Mouse (Mus musculus): ENCODE measurements around the gene Pold4. TPM values are rescaled to one million over a fixed set of nuclear protein-coding genes. Genes with fewer than 3 reads are reported as not detected.

Pold4 gene
- polyA plus RNA-seq, 1 experiment from 2014 or later: 47.8 TPM

GRCm38 (mm10) chr19:4215451-4215840, 16.3 kb upstream of the Pold4 start:
- H3K4me3 ChIP-seq (ENCODE audit: inconsistent target): no peak overlapping the region

GRCm38 (mm10) chr19:4216041-4216685, 15.5 kb upstream of the Pold4 start:
- no peaks in the 10 kb centered on the region for H3K79me2 ChIP-seq (ENCODE audit: inconsistent target)
- H3K36me3 ChIP-seq (ENCODE audit: inconsistent target): no peaks in the 10 kb centered on the region
- 32% methylated on average over 14 of the region's 14 CpGs for WGBS (ENCODE audit: missing documents)
- no peak overlapping the region for H3K27ac ChIP-seq
- no peak overlapping the region for H3K4me3 ChIP-seq (ENCODE audit: inconsistent target)

More at GRCm38 (mm10) chr19:4215451-4215840, 16.3 kb upstream of the Pold4 start:
- WGBS (ENCODE audit: missing documents): 6% methylated on average over 17 of the region's 21 CpGs
- Histone ChIP-seq H3K79me2 (ENCODE audit: inconsistent target) (no peaks in the 10 kb centered on the region), H3K36me3 (ENCODE audit: inconsistent target) (no peaks in the 10 kb centered on the region), H3K27ac (no peak overlapping the region)

- 68% methylated on average over 5 of the region's 5 CpGs for WGBS (ENCODE audit: missing documents)
- H3K79me2 ChIP-seq (ENCODE audit: inconsistent target): no peaks in the 10 kb centered on the region
Measured at GRCm38 (mm10) chr19:4217140-4217539, 14.6 kb upstream of the Pold4 start.

GRCm38 (mm10) chr19:4217855-4218254, 13.8 kb upstream of the Pold4 start:
- WGBS (ENCODE audit: missing documents): 93% methylated on average over 3 of the region's 3 CpGs
- no peak overlapping the region for H3K4me3 ChIP-seq (ENCODE audit: inconsistent target)
- no peak overlapping the region for H3K27ac ChIP-seq
- no peaks in the 10 kb centered on the region for H3K36me3 ChIP-seq (ENCODE audit: inconsistent target)
- no peaks in the 10 kb centered on the region for H3K79me2 ChIP-seq (ENCODE audit: inconsistent target)

More at GRCm38 (mm10) chr19:4217140-4217539, 14.6 kb upstream of the Pold4 start:
- Histone ChIP-seq H3K27ac (no peak overlapping the region), H3K4me3 (ENCODE audit: inconsistent target) (no peak overlapping the region), H3K36me3 (ENCODE audit: inconsistent target) (no peaks in the 10 kb centered on the region)

GRCm38 (mm10) chr19:4218293-4218692, 13.4 kb upstream of the Pold4 start:
- no peak overlapping the region for H3K27ac ChIP-seq
- 60% methylated on average over 11 of the region's 11 CpGs for WGBS (ENCODE audit: missing documents)
- no peaks in the 10 kb centered on the region for H3K36me3 ChIP-seq (ENCODE audit: inconsistent target)

GRCm38 (mm10) chr19:4218784-4219183, 12.9 kb upstream of the Pold4 start:
- 71% methylated on average over 1 of the region's 1 CpGs for WGBS (ENCODE audit: missing documents)
- Histone ChIP-seq H3K4me3 (ENCODE audit: inconsistent target) (no peak overlapping the region), H3K79me2 (ENCODE audit: inconsistent target) (no peaks in the 10 kb centered on the region), H3K36me3 (ENCODE audit: inconsistent target) (no peaks in the 10 kb centered on the region), H3K27ac (no peak overlapping the region)

More at GRCm38 (mm10) chr19:4218293-4218692, 13.4 kb upstream of the Pold4 start:
- Histone ChIP-seq H3K4me3 (ENCODE audit: inconsistent target) (no peak overlapping the region), H3K79me2 (ENCODE audit: inconsistent target) (no peaks in the 10 kb centered on the region)

GRCm38 (mm10) chr19:4219943-4220342, 11.8 kb upstream of the Pold4 start:
- Histone ChIP-seq H3K79me2 (ENCODE audit: inconsistent target) (no peaks in the 10 kb centered on the region), H3K27ac (no peak overlapping the region), H3K4me3 (ENCODE audit: inconsistent target) (no peak overlapping the region), H3K36me3 (ENCODE audit: inconsistent target) (no peaks in the 10 kb centered on the region)
- WGBS (ENCODE audit: missing documents): 90% methylated on average over 5 of the region's 6 CpGs

- Histone ChIP-seq H3K4me3 (ENCODE audit: inconsistent target) (no peak overlapping the region), H3K27ac (no peak overlapping the region)
- 70% methylated on average over 4 of the region's 4 CpGs for WGBS (ENCODE audit: missing documents)
Measured at GRCm38 (mm10) chr19:4220416-4220815, 11.3 kb upstream of the Pold4 start.

GRCm38 (mm10) chr19:4220957-4221743, 10.5 kb upstream of the Pold4 start:
- 32% methylated on average over 14 of the region's 14 CpGs for WGBS (ENCODE audit: missing documents)
- no peaks in the 10 kb centered on the region for H3K79me2 ChIP-seq (ENCODE audit: inconsistent target)
- H3K36me3 ChIP-seq (ENCODE audit: inconsistent target): no peaks in the 10 kb centered on the region
- H3K27ac ChIP-seq: no peak overlapping the region
- no peak overlapping the region for H3K4me3 ChIP-seq (ENCODE audit: inconsistent target)

More at GRCm38 (mm10) chr19:4220416-4220815, 11.3 kb upstream of the Pold4 start:
- Histone ChIP-seq H3K36me3 (ENCODE audit: inconsistent target) (no peaks in the 10 kb centered on the region), H3K79me2 (ENCODE audit: inconsistent target) (no peaks in the 10 kb centered on the region)

- H3K4me3 ChIP-seq (ENCODE audit: inconsistent target): no peak overlapping the region
- no peaks in the 10 kb centered on the region for H3K79me2 ChIP-seq (ENCODE audit: inconsistent target)
- no peak overlapping the region for H3K27ac ChIP-seq
- H3K36me3 ChIP-seq (ENCODE audit: inconsistent target): no peaks in the 10 kb centered on the region
- WGBS (ENCODE audit: missing documents): 36% methylated on average over 11 of the region's 11 CpGs
Measured at GRCm38 (mm10) chr19:4222165-4222564, 9.5 kb upstream of the Pold4 start.

GRCm38 (mm10) chr19:4226779-4227178, 4.9 kb upstream of the Pold4 start:
- Histone ChIP-seq H3K36me3 (ENCODE audit: inconsistent target) (no peaks in the 10 kb centered on the region), H3K27ac (no peak overlapping the region)
- WGBS (ENCODE audit: missing documents): 63% methylated on average over 7 of the region's 7 CpGs

GRCm38 (mm10) chr19:4227446-4227845, 4.3 kb upstream of the Pold4 start:
- Histone ChIP-seq H3K4me3 (ENCODE audit: inconsistent target) (no peak overlapping the region), H3K79me2 (ENCODE audit: inconsistent target) (no peaks in the 10 kb centered on the region), H3K27ac (no peak overlapping the region), H3K36me3 (ENCODE audit: inconsistent target) (no peaks in the 10 kb centered on the region)
- WGBS (ENCODE audit: missing documents): 65% methylated on average over 5 of the region's 5 CpGs

More at GRCm38 (mm10) chr19:4226779-4227178, 4.9 kb upstream of the Pold4 start:
- no peak overlapping the region for H3K4me3 ChIP-seq (ENCODE audit: inconsistent target)
- H3K79me2 ChIP-seq (ENCODE audit: inconsistent target): no peaks in the 10 kb centered on the region

- H3K4me3 ChIP-seq (ENCODE audit: inconsistent target): no peak overlapping the region
- no peaks in the 10 kb centered on the region for H3K36me3 ChIP-seq (ENCODE audit: inconsistent target)
- no peak overlapping the region for H3K27ac ChIP-seq
- WGBS (ENCODE audit: missing documents): 18% methylated on average over 8 of the region's 8 CpGs
- no peaks in the 10 kb centered on the region for H3K79me2 ChIP-seq (ENCODE audit: inconsistent target)
Measured at GRCm38 (mm10) chr19:4227894-4228678, 3.6 kb upstream of the Pold4 start.

- Histone ChIP-seq H3K36me3 (ENCODE audit: inconsistent target) (no peaks in the 10 kb centered on the region), H3K79me2 (ENCODE audit: inconsistent target) (no peaks in the 10 kb centered on the region), H3K4me3 (ENCODE audit: inconsistent target) (no peak overlapping the region), H3K27ac (no peak overlapping the region)
- WGBS (ENCODE audit: missing documents): 100% methylated on average over 4 of the region's 4 CpGs
Measured at GRCm38 (mm10) chr19:4228891-4229290, 2.8 kb upstream of the Pold4 start.
